Mouse (Mus musculus): ENCODE results near the gene Tlk1. TPM values are rescaled to one million over a fixed set of nuclear protein-coding genes. Genes with fewer than 3 reads are reported as not detected.

Tlk1 gene
- total and polyA plus RNA-seq, 3 experiments, result 13.1 to 37.6 (median 17.4) TPM

- Histone ChIP-seq H3K4me1 (ENCODE audit: control insufficient read depth in 1 of 2, insufficient read depth in 2 of 2) (peaks cover 0 to 11% of the 10 kb centered on the region in 2 experiments; a peak in 1 of 4 replicates), H3K4me3 (replicated peaks in 1 of 3; ENCODE audit: low read depth in 2 of 3, low read length in 2 of 3, poor library complexity in 1 of 3) (no peak overlapping the region), H3K9ac (ENCODE audit: insufficient read depth, low read depth) (no peak overlapping the region), H3K27ac (ENCODE audit: insufficient read depth, low read depth) (no peak overlapping the region), H3K27me3 (replicated peaks) (no peaks in the 10 kb centered on the region), H3K4me2 (ENCODE audit: insufficient read depth, low read depth, poor library complexity, severe bottlenecking) (no peak overlapping the region), H3K9me3 (replicated peaks; ENCODE audit: low read length) (peaks cover 3% of the 10 kb centered on the region), H3K79me2 (replicated peaks; ENCODE audit: control insufficient read depth, extremely low read depth, insufficient read depth, poor library complexity, severe bottlenecking) (peaks cover 45% of the 10 kb centered on the region), H3K36me3 (replicated peaks in 1 of 2; ENCODE audit: control insufficient read depth in 1 of 2, insufficient read depth in 1 of 2, low read length in 1 of 2) (peaks cover 8 to 29% of the 10 kb centered on the region in 2 experiments)
- in situ Hi-C loops (cut with MboI; ENCODE audit: low pct_ligation_motif_present, low pct_unique_long_range_greater_than_20kb, low sequenced_read_pairs) (loop anchor here (25.0 kb wide), 1 partner anchor 89 kb away; no protein-coding TSS in a partner anchor), dilution Hi-C loops (cut with MboI; ENCODE audit: extremely low pct_ligation_motif_present, extremely low pct_unique_long_range_greater_than_20kb, low sequenced_read_pairs) (no loop called here)
- no peak for DNase-seq (ENCODE audit: extremely low read depth)
- TF ChIP-seq USF1 (IDR thresholded peaks at IDR 0.05; ENCODE audit: low read depth, low read length), result no peak
- no peak for TF ChIP-seq JUND (conservative IDR thresholded peaks at IDR 0.05; ENCODE audit: low read depth, low read length)
These were observed 24.0 kb downstream of the Tlk1 start for GRCm38 (mm10) chr2:70801543-70801942.

GRCm38 (mm10) chr2:70800396-70800795 lies 25.1 kb downstream of the Tlk1 start:
- Histone ChIP-seq H3K36me3 (replicated peaks in 1 of 2; ENCODE audit: control insufficient read depth in 1 of 2, insufficient read depth in 1 of 2, low read length in 1 of 2) (peaks cover 8 to 27% of the 10 kb centered on the region in 2 experiments), H3K79me2 (replicated peaks; ENCODE audit: control insufficient read depth, extremely low read depth, insufficient read depth, poor library complexity, severe bottlenecking) (peaks cover 40% of the 10 kb centered on the region), H3K4me1 (ENCODE audit: control insufficient read depth in 1 of 2, insufficient read depth in 2 of 2) (0 out of 4 replicates have a peak, but pooled peaks cover 0 to 2% of the 10 kb centered on the region in 2 experiments), H3K4me3 (replicated peaks in 1 of 3; ENCODE audit: low read depth in 2 of 3, low read length in 2 of 3, poor library complexity in 1 of 3) (no peak overlapping the region), H3K27ac (ENCODE audit: insufficient read depth, low read depth) (no peak overlapping the region), H3K9ac (ENCODE audit: insufficient read depth, low read depth) (no peak overlapping the region), H3K4me2 (ENCODE audit: insufficient read depth, low read depth, poor library complexity, severe bottlenecking) (no peak overlapping the region), H3K9me3 (replicated peaks; ENCODE audit: low read length) (peaks cover 3% of the 10 kb centered on the region), H3K27me3 (replicated peaks) (no peaks in the 10 kb centered on the region)
- dilution Hi-C loops (cut with MboI; ENCODE audit: extremely low pct_ligation_motif_present, extremely low pct_unique_long_range_greater_than_20kb, low sequenced_read_pairs) (no loop called here), in situ Hi-C loops (cut with MboI; ENCODE audit: low pct_ligation_motif_present, low pct_unique_long_range_greater_than_20kb, low sequenced_read_pairs) (loop anchor here (25.0 kb wide), 1 partner anchor 88 kb away; no protein-coding TSS in a partner anchor)
- TF ChIP-seq E2F4 (IDR thresholded peaks at IDR 0.05; ENCODE audit: insufficient replicate concordance, low read depth, low read length) (no peak), CTCF (conservative IDR thresholded peaks at IDR 0.05 in 1 of 2, IDR thresholded peaks at IDR 0.05 in 1 of 2; ENCODE audit: low read depth in 2 of 2, low read length in 2 of 2) (no peak), RAD21 (IDR thresholded peaks at IDR 0.05; ENCODE audit: low read depth, low read length) (no peak), RCOR1 (conservative IDR thresholded peaks at IDR 0.05; ENCODE audit: low read depth, low read length) (no peak), ZC3H11A (IDR thresholded peaks at IDR 0.05; ENCODE audit: low read depth, low read length) (no peak), GABPA (IDR thresholded peaks at IDR 0.05; ENCODE audit: insufficient replicate concordance, low read depth, low read length) (no peak), MAX (IDR thresholded peaks at IDR 0.05; ENCODE audit: low read length) (no peak), JUND (conservative IDR thresholded peaks at IDR 0.05; ENCODE audit: low read depth, low read length) (no peak), USF2 (conservative IDR thresholded peaks at IDR 0.05; ENCODE audit: low read depth, low read length) (no peak), NELFE (IDR thresholded peaks at IDR 0.05; ENCODE audit: low read depth, low read length) (no peak), PAX5 (IDR thresholded peaks at IDR 0.05; ENCODE audit: low read length) (no peak), MAFK (IDR thresholded peaks at IDR 0.05; ENCODE audit: insufficient replicate concordance, low read length) (no peak), IRF4 (IDR thresholded peaks at IDR 0.05; ENCODE audit: low read depth, low read length) (no peak), BHLHE40 (IDR thresholded peaks at IDR 0.05; ENCODE audit: low read depth, low read length) (no peak), CHD2 (IDR thresholded peaks at IDR 0.05; ENCODE audit: low read length) (no peak), EP300 (IDR thresholded peaks at IDR 0.05; ENCODE audit: low read length) (no peak), MEF2A (IDR thresholded peaks at IDR 0.05; ENCODE audit: borderline replicate concordance, low read depth, low read length) (no peak), ELF1 (IDR thresholded peaks at IDR 0.05; ENCODE audit: low read depth, low read length) (no peak), UBTF (IDR thresholded peaks at IDR 0.05; ENCODE audit: low read depth, low read length) (no peak)
- no peak for DNase-seq (ENCODE audit: extremely low read depth)

All from CH12.LX (cell line).